Mouse (Mus musculus) heart, postnatal 10 days (tissue): Measurements from ENCODE around the gene Chst2. TPM values are rescaled to one million over a fixed set of nuclear protein-coding genes. Genes with fewer than 3 reads are reported as not detected.

Experiments used
- DNase-seq, 2 experiments: peaks; one replicate each; pipeline ENCODE4 v3.0.0; 2021
- intact Hi-C: fragments of 180-260 bp; cut with DNase I; formaldehyde crosslinking; loops from one replicate; pipeline ENCODE4 v1.15.1; 2025
- total RNA-seq, 2 experiments: library from RNA; stranded (reverse); gene quantifications; 2 replicates each; pipeline ENCODE4 v1.2.3; 2021

Chst2 gene
- total RNA-seq, 2 experiments from 2014 or later = 3.3 to 4.3 TPM

- intact Hi-C loops = no loop called here
- no peak for DNase-seq
These were observed 32.8 kb downstream of the Chst2 start for GRCm38 (mm10) chr9:95373741-95374140.

- no peak for DNase-seq
- intact Hi-C loops = no loop called here
These were observed 40.6 kb downstream of the Chst2 start for GRCm38 (mm10) chr9:95365882-95366281.

GRCm38 (mm10) chr9:95353829-95354391 is 52.6 kb downstream of the Chst2 start:
- intact Hi-C loops = no loop called here
- no peak for DNase-seq

GRCm38 (mm10) chr9:95351968-95352367 is 54.6 kb downstream of the Chst2 start:
- DNase-seq = no peak
- intact Hi-C loops = no loop called here

DNA sequence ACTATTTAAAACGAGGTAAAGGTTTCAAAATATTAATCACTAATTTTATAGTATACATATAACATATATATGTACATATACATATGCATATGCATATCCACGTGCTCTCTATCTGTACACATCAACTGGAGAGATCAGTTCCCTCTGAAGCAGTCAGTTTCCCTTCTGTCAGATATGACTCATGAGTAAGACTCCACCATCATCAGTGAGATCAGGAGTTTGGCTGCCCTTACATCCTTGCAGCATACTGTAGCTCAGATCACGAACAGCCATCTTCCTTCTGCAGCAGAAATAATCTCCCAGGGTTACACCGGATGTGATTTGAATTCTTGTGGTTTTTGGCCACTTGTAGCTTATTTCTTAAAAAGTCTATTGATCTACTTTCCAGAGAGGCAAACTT is 56.0 kb downstream of the Chst2 start:
- DNase-seq = no peak
- intact Hi-C loops = no loop called here

Other genes with a start within 250 kb of the Chst2 start
- gene U2surp, start 105.3 kb upstream of the Chst2 start, total RNA-seq = 10 to 100 TPM; 48.9 to 50.0 TPM
- 10 to 100 TPM; 45.9 to 56.3 TPM for gene Paqr9, start 152.9 kb upstream of the Chst2 start, total RNA-seq
- gene Pcolce2, start 230.9 kb upstream of the Chst2 start, total RNA-seq = 10 to 100 TPM; 27.3 to 29.3 TPM